Mouse (Mus musculus): ENCODE measurements at regions not wholly inside any gene's neighbourhood (a gene's known extent, or its start where the extent isn't known, plus 50 kb on each side); places are given as distances from the start of the nearest gene placed in this dataset.

GRCm38 (mm10) chr9:61315371-61316298 lies 56.5 kb upstream of the Tle3 start:
- H3K27me3 ChIP-seq (ENCODE audit: control insufficient read depth, insufficient read depth, low read depth, low read length), result peaks cover 67% of the 10 kb centered on the region
- H3K4me1 ChIP-seq (replicated peaks; ENCODE audit: control insufficient read depth, insufficient read depth, low read length), result peaks cover 19% of the 10 kb centered on the region
- H3K27ac ChIP-seq (ENCODE audit: low read length), result peak overlapping the region; percentile 37
- ATAC-seq (ENCODE audit: low read depth), result peak; percentile 87
- no peak overlapping the region for H3K4me2 ChIP-seq (ENCODE audit: low read depth, low read length)
- H3K9ac ChIP-seq (ENCODE audit: low read length), result no peak overlapping the region
- H3K9me3 ChIP-seq (ENCODE audit: control insufficient read depth, low read length), result peaks cover 2% of the 10 kb centered on the region; the same call in 1 of the 2 replicates
- WGBS, result 35% methylated on average over 17 of the region's 17 CpGs
- H3K4me3 ChIP-seq (ENCODE audit: low read length), result no peak overlapping the region
- no peaks in the 10 kb centered on the region for H3K36me3 ChIP-seq (ENCODE audit: control insufficient read depth, insufficient read depth, low read length)

DNA sequence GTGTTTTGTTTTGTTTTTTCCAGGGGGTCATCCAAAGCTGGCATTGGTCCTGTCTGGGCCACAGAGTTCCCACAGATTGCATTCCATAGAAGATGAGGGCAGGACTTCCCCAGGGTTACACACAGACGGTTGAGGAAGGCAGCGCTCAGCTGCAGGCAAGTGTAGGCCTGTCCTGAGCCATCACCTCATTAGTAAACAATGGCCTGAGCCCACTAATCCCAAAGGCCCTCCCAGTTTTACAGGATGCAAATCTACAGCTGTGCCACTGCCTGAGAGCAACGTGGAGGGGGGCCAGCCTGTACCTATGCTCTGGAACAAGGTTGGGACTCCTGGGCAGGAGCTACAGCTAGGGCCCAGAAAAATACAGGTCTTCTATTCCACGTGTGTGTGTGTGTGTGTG lies 55.7 kb upstream of the Tle3 start:
- Histone ChIP-seq H3K27me3 (ENCODE audit: control insufficient read depth, insufficient read depth, low read depth, low read length) (peaks cover 65% of the 10 kb centered on the region), H3K4me1 (replicated peaks; ENCODE audit: control insufficient read depth, insufficient read depth, low read length) (peaks cover 19% of the 10 kb centered on the region), H3K9me3 (ENCODE audit: control insufficient read depth, low read length) (peaks cover 2% of the 10 kb centered on the region; the same call in 1 of the 2 replicates), H3K36me3 (ENCODE audit: control insufficient read depth, insufficient read depth, low read length) (no peaks in the 10 kb centered on the region), H3K9ac (ENCODE audit: low read length) (peak overlapping the region; percentile 28; the same call in 1 of the 2 replicates), H3K4me2 (ENCODE audit: low read depth, low read length) (no peak overlapping the region), H3K27ac (ENCODE audit: low read length) (peak overlapping the region; percentile 37), H3K4me3 (ENCODE audit: low read length) (no peak overlapping the region)
- ATAC-seq (ENCODE audit: low read depth), result no peak
- WGBS, result 32% methylated on average over 4 of the region's 4 CpGs

DNA sequence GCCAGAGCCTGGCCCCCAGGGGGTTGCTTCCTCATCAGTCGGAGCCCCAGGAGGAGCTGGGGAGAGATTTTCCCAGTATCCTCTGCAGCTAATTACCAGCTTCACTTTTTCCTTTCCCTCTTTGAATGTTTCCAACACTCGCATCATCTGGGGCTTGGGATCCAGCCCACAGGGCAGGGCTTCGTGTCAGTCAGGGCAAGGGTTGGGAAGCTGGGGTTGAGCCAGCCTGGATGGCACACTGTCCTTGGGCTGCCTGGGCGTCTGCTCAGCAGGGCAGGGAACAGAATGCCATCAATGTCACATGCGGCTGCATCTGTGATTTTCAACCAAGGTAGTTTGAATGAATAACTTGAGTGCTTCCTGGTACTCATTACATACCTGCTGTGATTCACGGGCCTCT lies 52.4 kb upstream of the Tle3 start:
- 71% methylated on average over 6 of the region's 6 CpGs for WGBS
- H3K9ac ChIP-seq (ENCODE audit: low read length), result no peak overlapping the region
- H3K4me1 ChIP-seq (replicated peaks; ENCODE audit: control insufficient read depth, insufficient read depth, low read length), result peaks cover 15% of the 10 kb centered on the region
- ATAC-seq (ENCODE audit: low read depth), result no peak
- no peaks in the 10 kb centered on the region for H3K36me3 ChIP-seq (ENCODE audit: control insufficient read depth, insufficient read depth, low read length)
- no peak overlapping the region for H3K4me2 ChIP-seq (ENCODE audit: low read depth, low read length)
- H3K27me3 ChIP-seq (ENCODE audit: control insufficient read depth, insufficient read depth, low read depth, low read length), result peaks cover 53% of the 10 kb centered on the region
- H3K27ac ChIP-seq (ENCODE audit: low read length), result no peak overlapping the region
- no peak overlapping the region for H3K4me3 ChIP-seq (ENCODE audit: low read length)
- peaks cover 2% of the 10 kb centered on the region; the same call in 1 of the 2 replicates for H3K9me3 ChIP-seq (ENCODE audit: control insufficient read depth, low read length)

DNA sequence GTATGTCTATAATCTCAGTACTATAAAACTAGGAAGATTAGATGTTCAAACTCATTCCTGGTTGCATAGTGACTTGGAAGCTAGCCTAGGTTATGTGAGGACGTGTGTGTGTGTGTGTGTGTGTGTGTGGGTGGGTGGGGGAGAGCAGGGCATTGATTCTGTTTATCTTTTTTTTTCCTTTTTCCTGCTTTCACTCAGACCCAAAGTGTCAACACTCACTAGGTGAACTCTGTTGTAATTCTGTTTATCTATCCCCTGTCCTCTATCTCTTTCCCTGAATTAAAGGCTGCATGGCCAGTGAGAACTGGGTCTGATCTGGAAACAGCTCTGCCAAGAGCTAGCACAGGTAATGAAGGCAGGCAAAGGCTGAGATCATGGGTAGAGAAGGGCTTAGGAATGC lies 50.9 kb upstream of the Tle3 start:
- Histone ChIP-seq H3K36me3 (ENCODE audit: control insufficient read depth, insufficient read depth, low read length) (no peaks in the 10 kb centered on the region), H3K4me3 (ENCODE audit: low read length) (no peak overlapping the region), H3K4me2 (ENCODE audit: low read depth, low read length) (no peak overlapping the region), H3K4me1 (replicated peaks; ENCODE audit: control insufficient read depth, insufficient read depth, low read length) (peaks cover 5% of the 10 kb centered on the region), H3K27ac (ENCODE audit: low read length) (no peak overlapping the region), H3K9me3 (ENCODE audit: control insufficient read depth, low read length) (peaks cover 2% of the 10 kb centered on the region; the same call in 1 of the 2 replicates), H3K27me3 (ENCODE audit: control insufficient read depth, insufficient read depth, low read depth, low read length) (peaks cover 64% of the 10 kb centered on the region), H3K9ac (ENCODE audit: low read length) (no peak overlapping the region)
- ATAC-seq (ENCODE audit: low read depth), result no peak
- 50% methylated on average over 1 of the region's 1 CpGs for WGBS

DNA sequence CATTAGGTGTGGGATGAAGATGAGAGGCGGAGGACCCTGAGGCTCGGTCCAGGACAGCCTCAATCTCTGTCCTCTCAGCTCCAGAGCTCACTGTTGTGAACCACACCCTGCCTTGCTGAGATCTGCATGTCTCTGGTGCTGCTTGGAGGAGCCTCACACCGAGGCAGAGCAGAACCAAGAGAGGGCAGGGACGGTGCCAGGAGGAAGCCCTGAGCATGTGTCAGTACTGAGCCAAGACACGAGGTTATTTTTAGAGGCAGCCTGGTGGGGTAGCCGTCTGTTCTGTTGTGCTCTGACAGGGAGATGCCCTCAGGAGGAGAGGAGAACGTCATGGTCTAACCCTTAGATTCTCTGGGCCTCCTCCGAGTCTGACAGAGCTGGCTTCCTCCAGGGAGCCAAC lies 50.3 kb upstream of the Tle3 start:
- H3K4me1 ChIP-seq (replicated peaks; ENCODE audit: control insufficient read depth, insufficient read depth, low read length), result peaks cover 2% of the 10 kb centered on the region; the same call in 1 of the 2 replicates
- H3K9ac ChIP-seq (ENCODE audit: low read length), result no peak overlapping the region
- ATAC-seq (ENCODE audit: low read depth), result peak; percentile 34; the same call in 1 of the 2 replicates
- no peak overlapping the region for H3K4me3 ChIP-seq (ENCODE audit: low read length)
- H3K27me3 ChIP-seq (ENCODE audit: control insufficient read depth, insufficient read depth, low read depth, low read length), result peaks cover 70% of the 10 kb centered on the region
- peaks cover 2% of the 10 kb centered on the region; the same call in 1 of the 2 replicates for H3K9me3 ChIP-seq (ENCODE audit: control insufficient read depth, low read length)
- H3K36me3 ChIP-seq (ENCODE audit: control insufficient read depth, insufficient read depth, low read length), result no peaks in the 10 kb centered on the region
- 43% methylated on average over 8 of the region's 8 CpGs for WGBS
- H3K27ac ChIP-seq (ENCODE audit: low read length), result no peak overlapping the region
- no peak overlapping the region for H3K4me2 ChIP-seq (ENCODE audit: low read depth, low read length)

- Histone ChIP-seq H3K4me3 (ENCODE audit: low read length) (no peak overlapping the region), H3K4me1 (replicated peaks; ENCODE audit: control insufficient read depth, insufficient read depth, low read length) (peaks cover 2% of the 10 kb centered on the region; the same call in 1 of the 2 replicates), H3K36me3 (ENCODE audit: control insufficient read depth, insufficient read depth, low read length) (no peaks in the 10 kb centered on the region), H3K9me3 (ENCODE audit: control insufficient read depth, low read length) (peaks cover 2% of the 10 kb centered on the region; the same call in 1 of the 2 replicates), H3K4me2 (ENCODE audit: low read depth, low read length) (no peak overlapping the region), H3K27me3 (ENCODE audit: control insufficient read depth, insufficient read depth, low read depth, low read length) (peaks cover 72% of the 10 kb centered on the region), H3K27ac (ENCODE audit: low read length) (no peak overlapping the region), H3K9ac (ENCODE audit: low read length) (no peak overlapping the region)
- WGBS, result 48% methylated on average over 11 of the region's 11 CpGs
- no peak; the same call in 1 of the 2 replicates for ATAC-seq (ENCODE audit: low read depth)
Observed at GRCm38 (mm10) chr9:61322333-61322732, 49.8 kb upstream of the Tle3 start.
